Mouse (Mus musculus) liver, adult 2 months (tissue): ENCODE results near the gene Tollip.

Source experiments
- CTCF ChIP-seq: fragments of 200-500 bp; IDR thresholded peaks from 2 replicates; pipeline ENCODE4 v1.5.1; 2011; ENCODE audit warnings: low read depth, low read length, control low read depth
- POLR2A ChIP-seq: fragments of 200-500 bp; IDR thresholded peaks from 2 replicates; pipeline ENCODE4 v1.6.1; 2011; ENCODE audit warnings: low read length, control low read depth; ENCODE audit not compliant: insufficient read depth; ENCODE audit errors: extremely low read depth

- no peak for TF ChIP-seq CTCF
- TF ChIP-seq POLR2A, result no peak
Observed at GRCm38 (mm10) chr7:141840354-141840753, 78.0 kb downstream of the Tollip start.
